Mouse (Mus musculus) thymus, adult 2 months (tissue): ENCODE data around the gene Wdr5.

Experiments
- CTCF ChIP-seq: fragments of 200-500 bp; IDR thresholded peaks from 2 replicates; pipeline ENCODE4 v1.5.1; 2012; ENCODE audit warnings: mild to moderate bottlenecking, control low read depth, low read length, moderate library complexity, borderline replicate concordance; ENCODE audit not compliant: control insufficient read depth, poor library complexity, insufficient read depth; ENCODE audit errors: extremely low read depth
- POLR2A ChIP-seq: fragments of 200-500 bp; IDR thresholded peaks from 2 replicates; pipeline ENCODE4 v1.6.1; 2012; ENCODE audit warnings: mild to moderate bottlenecking, low read length, control low read depth, moderate library complexity; ENCODE audit not compliant: control insufficient read depth, poor library complexity, insufficient read depth; ENCODE audit errors: extremely low read depth

GRCm38 (mm10) chr2:27504113-27504885 lies 10.7 kb upstream of the Wdr5 start:
- no peak for TF ChIP-seq POLR2A
- no peak for TF ChIP-seq CTCF
